Mouse (Mus musculus): ENCODE results near the gene Evi2.

DNA sequence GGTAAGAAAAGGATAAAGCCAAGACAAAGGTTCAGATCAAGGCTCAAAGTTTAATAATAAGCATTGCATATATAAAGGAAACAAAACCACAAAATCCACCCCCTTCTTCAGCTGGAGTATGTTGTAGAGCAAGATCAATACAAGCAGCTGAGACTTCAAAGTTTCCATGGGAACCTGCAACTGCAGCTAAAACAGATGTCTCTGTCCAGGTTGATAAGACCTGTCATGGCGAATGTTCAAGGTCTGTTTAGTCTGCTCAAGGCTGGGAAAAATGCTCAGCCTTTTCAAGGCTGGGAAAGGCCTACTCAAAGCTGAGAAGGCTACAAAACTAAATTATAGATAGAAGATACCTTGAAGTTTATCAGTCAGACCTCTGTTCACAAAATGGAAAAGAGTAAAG lies 22.2 kb upstream of the Evi2 start:
- no peak for TF ChIP-seq GATA1 (IDR thresholded peaks at IDR 0.05; ENCODE audit: borderline replicate concordance, low read length)
- no peak for TF ChIP-seq FLI1 (IDR thresholded peaks at IDR 0.05; ENCODE audit: low read length)

Data from megakaryocyte, embryonic 14.5 days (primary cell).